Mouse (Mus musculus): Measurements from ENCODE around the gene Cracr2b. TPM values are rescaled to one million over a fixed set of nuclear protein-coding genes. Genes with fewer than 3 reads are reported as not detected.

Gene Cracr2b
- total RNA-seq, 1 experiment from 2014 or later = not detected

DNA sequence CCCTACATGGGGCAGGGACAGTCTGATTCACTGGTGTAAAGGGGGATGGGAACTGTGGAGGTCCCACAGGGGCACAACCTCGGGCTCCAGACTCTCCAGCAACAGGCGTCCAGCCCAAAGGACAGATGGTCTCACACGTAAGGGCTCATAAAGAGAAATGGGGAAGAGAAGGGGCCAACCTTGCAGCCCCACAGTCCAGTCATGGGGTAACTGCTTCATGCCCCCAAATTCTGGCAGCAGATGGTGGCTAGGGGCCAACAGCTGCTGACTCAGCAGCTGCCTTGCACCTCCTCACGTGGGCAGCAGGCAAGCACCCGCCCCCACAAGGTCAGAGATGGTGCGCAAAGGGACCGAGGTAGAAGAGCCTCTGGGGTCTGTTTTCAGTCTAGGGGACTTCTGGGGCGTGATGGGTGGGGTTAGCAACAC, 28.7 kb upstream of the Cracr2b start:
- ATAC-seq (replicated peaks; ENCODE audit: insufficient number of reproducible peaks, low FRiP score, low TSS enrichment, poor library complexity, severe bottlenecking) = no peak

- ATAC-seq (replicated peaks; ENCODE audit: insufficient number of reproducible peaks, low FRiP score, low TSS enrichment, poor library complexity, severe bottlenecking) = no peak
Measured at GRCm38 (mm10) chr7:141432741-141433516, 28.0 kb upstream of the Cracr2b start.

DNA sequence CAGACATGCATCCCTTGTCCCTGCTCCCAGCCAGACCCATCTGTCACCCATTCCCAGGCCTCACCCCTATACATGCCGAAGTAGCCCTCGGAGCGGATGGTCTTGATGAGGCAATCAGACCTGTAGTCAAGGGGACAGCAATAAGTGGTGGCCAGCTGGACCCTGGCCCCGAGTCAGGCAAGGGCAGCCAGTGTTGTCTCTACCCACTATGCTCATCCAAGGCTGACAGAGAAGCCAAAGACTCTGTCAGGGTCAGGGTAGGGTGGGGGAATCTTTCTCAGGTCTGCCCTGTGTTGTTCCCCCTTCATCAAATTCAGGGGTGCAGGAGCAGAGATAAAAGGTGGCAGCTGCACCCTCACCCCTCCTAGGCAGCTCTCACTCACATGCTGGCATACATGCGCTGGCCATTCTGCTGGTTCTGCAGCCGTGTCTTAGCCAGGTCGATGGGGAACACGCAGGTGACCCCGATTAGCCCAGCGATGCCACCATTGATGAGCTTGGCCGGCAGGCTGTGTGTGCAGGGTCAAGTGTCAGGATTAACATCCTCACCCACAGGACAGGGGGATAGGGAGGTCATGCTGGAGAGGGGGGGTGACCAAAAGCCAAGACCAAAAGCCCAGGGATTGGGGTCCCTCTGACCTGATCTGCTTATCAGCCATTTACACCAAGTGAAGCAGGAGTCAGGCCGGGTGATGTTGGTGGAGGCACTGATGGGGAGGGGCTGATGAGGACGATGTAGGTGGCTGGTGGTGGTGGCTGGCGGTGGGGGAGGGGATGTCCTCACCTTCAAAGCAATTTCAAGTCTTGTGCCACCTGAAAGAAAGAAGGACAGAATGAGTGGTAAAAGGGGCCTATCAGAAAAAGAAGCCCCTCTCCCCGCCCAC, 27.1 kb upstream of the Cracr2b start:
- ATAC-seq (replicated peaks; ENCODE audit: insufficient number of reproducible peaks, low FRiP score, low TSS enrichment, poor library complexity, severe bottlenecking) = no peak

GRCm38 (mm10) chr7:141434464-141434863, 26.4 kb upstream of the Cracr2b start:
- ATAC-seq (replicated peaks; ENCODE audit: insufficient number of reproducible peaks, low FRiP score, low TSS enrichment, poor library complexity, severe bottlenecking) = no peak

- ATAC-seq (replicated peaks; ENCODE audit: insufficient number of reproducible peaks, low FRiP score, low TSS enrichment, poor library complexity, severe bottlenecking) = peak; percentile 48
Measured at GRCm38 (mm10) chr7:141435129-141435855, 25.6 kb upstream of the Cracr2b start.

- no peak for ATAC-seq (replicated peaks; ENCODE audit: insufficient number of reproducible peaks, low FRiP score, low TSS enrichment, poor library complexity, severe bottlenecking)
Measured at GRCm38 (mm10) chr7:141435856-141436522, 24.9 kb upstream of the Cracr2b start.

- ATAC-seq (replicated peaks; ENCODE audit: insufficient number of reproducible peaks, low FRiP score, low TSS enrichment, poor library complexity, severe bottlenecking) = no peak
Measured at GRCm38 (mm10) chr7:141436523-141436892, 24.4 kb upstream of the Cracr2b start.

DNA sequence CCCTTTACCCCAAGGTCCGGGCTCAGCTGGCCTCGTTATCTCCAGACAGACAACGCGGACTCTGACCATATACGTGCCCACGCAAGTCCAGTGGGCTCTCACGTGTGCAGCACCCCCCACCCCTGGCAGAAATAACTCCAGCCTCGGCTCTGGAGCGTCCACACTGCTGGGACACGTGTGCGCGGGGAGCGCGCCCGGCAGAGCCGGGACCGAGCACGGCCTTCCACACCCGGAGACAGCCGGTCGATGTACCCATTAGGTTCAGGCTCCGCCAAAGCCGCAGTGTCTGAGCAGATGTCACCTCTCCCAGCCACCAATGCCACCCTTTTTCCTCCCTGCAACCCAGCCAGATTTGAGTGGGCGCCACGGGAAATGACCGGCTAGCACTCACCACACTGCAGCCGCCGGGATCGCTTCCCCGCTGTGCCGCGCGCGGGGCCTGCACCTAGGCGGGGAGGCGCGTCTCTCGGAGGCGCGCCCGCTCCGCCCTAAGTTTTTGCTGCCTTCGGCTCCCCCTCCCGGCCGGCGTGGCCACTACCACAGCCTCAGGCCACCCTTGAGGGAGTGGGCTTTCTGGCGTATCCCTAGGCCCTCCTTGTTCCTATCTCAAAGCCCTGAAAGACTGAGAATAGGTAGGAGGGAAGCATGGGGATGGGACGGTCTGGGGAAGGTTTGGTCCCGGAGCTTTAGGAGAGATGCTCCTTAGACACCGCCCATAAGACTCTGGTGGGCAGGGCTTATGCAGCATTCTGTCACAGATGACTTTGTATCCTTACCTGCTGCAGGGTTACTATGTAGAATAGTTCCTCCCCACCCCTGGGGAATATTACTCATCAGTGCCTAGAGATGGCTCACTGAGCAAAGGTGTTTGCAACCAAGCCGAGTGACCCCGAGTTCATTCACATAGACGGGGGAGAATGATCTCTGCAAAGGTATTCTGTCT, 23.4 kb upstream of the Cracr2b start, which contains the start of gene Slc25a22:
TSS of gene Slc25a22 (minus strand) at position 715 of the 943 bp plus-strand sequence.
- ATAC-seq (replicated peaks; ENCODE audit: insufficient number of reproducible peaks, low FRiP score, low TSS enrichment, poor library complexity, severe bottlenecking) = peak; percentile 33

- no peak for ATAC-seq (replicated peaks; ENCODE audit: insufficient number of reproducible peaks, low FRiP score, low TSS enrichment, poor library complexity, severe bottlenecking)
Measured at GRCm38 (mm10) chr7:141438201-141438968, 22.5 kb upstream of the Cracr2b start.

DNA sequence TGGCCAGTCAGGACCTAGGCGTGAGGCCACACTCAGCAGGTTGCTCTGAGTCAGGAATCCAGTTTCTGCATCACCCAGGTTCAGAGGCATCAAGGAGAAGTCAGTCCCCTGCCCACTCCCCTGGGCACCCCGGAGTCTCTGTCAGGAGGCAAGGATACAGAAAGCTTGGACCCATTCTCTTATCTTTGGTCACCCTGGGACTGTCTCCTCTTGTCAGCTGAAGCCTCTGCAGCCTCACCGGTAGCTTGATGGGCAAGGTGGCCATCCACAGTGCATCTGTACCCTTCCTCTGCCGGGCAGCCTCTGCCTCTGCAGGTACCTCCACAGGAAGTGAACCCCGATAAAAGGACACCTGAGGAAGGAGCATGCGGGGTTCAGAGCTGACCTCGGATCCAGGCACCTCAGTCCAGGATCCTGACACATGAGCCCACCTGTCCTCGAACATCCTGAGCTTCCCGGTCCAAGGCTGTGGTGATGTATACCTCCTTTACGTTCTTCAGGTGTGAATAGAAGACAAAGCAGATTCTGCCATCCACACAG, 21.7 kb upstream of the Cracr2b start:
- ATAC-seq (replicated peaks; ENCODE audit: insufficient number of reproducible peaks, low FRiP score, low TSS enrichment, poor library complexity, severe bottlenecking) = no peak

DNA sequence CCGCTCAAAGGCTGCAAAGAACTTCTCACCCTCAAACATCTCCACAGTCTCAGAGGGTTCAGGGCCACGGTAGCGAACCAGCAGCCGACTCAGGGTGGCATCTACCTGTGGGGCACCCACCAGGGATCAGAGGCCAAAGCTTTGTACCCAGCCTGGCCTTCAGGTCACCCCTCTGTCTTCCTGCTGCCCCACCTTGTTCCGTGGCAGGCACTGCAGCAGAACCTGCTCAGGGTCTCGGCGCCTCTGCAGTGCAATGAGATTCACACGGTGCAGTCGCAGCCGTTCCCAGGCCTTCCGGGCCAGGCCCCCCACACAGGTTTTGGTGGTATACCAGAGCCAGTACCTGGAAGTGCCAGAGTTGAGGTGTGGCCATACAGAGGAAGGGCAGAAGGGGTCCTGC, 21.1 kb upstream of the Cracr2b start:
- no peak for ATAC-seq (replicated peaks; ENCODE audit: insufficient number of reproducible peaks, low FRiP score, low TSS enrichment, poor library complexity, severe bottlenecking)

DNA sequence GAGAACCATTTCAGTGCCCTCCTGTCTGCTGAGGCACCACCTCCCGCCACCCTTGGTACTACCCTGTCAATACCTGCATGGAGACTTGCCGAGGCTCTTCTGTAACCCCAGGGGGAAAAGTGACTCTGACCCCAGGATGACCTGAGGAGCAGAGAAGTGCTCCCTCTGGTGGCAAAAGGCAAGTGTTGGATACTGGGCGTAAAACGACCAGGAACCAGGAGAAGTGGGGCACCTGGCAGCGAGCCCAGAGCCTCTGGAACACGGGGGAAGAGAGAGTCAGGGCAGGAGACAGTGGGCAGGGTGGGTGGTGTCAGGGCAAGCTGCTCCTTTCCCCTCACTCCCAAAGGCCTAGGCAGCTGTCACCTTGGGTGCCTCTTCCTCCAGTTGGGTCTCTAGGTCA, 20.3 kb upstream of the Cracr2b start:
- ATAC-seq (replicated peaks; ENCODE audit: insufficient number of reproducible peaks, low FRiP score, low TSS enrichment, poor library complexity, severe bottlenecking) = no peak

GRCm38 (mm10) chr7:141441460-141441859, 19.4 kb upstream of the Cracr2b start:
- no peak for ATAC-seq (replicated peaks; ENCODE audit: insufficient number of reproducible peaks, low FRiP score, low TSS enrichment, poor library complexity, severe bottlenecking)

DNA sequence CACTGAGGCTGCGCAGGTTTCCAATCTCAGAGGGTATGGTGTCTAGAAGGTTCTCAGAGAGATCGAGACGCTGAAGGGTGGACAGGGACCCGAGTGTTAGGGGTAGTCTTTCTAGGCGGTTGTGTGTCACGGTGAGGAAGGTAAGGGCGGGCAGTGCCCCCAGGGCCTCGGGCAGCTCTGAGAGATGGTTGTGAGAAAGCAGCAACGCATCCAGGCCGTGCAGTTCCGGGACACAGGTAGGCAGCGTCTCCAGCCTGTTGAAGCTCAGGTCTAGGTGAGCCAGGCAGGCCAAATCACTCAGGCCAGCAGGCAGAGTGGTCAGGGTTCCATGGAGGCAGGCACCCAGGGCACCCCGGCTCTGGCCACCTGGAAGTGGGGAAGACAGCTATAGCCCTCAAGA, 18.7 kb upstream of the Cracr2b start:
- ATAC-seq (replicated peaks; ENCODE audit: insufficient number of reproducible peaks, low FRiP score, low TSS enrichment, poor library complexity, severe bottlenecking) = no peak

DNA sequence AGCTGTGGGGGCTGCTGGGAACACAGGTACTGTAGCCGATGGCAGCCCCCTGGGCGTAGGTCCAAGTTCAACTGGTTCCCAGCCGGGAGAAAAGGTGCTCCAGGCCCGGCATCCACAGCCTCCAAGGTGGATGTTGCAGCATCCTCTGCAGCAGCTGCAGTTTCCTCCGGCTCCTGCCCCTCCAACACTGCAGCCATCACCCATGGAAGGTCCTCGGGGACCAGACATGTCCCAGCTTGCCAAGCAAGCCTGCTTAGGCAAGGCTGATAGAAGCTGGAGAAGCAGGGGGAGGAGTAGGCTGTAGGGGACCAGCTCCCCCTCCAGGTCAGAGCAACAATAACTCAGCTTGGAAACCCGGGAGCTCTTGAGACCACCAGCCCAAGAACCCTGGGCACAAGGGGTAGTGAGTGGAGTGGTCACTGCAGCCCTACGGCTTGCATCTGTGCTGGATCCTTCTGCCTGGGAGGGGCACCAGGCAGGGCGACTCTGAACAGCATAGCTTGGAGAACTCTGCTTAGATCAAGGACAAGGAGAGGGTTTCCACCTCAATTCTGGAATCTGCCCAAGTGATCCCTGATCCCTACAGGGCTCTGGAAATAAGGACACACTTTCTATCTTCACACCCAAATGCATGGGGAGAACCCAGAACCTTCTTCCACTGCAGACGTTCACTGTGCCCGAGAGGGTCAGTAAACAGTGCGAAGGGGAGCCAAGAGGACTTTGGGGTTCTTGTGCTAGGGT, 17.6 kb upstream of the Cracr2b start:
- ATAC-seq (replicated peaks; ENCODE audit: insufficient number of reproducible peaks, low FRiP score, low TSS enrichment, poor library complexity, severe bottlenecking) = no peak

- no peak for ATAC-seq (replicated peaks; ENCODE audit: insufficient number of reproducible peaks, low FRiP score, low TSS enrichment, poor library complexity, severe bottlenecking)
Measured at GRCm38 (mm10) chr7:141443828-141444237, 17.1 kb upstream of the Cracr2b start, which contains the start of gene Pidd1. Gene Pidd1 (minus strand): TSS chr7:141444025.

Data from monocyte, adult 5-6 weeks (primary cell).